Mouse (Mus musculus) kidney, adult 18-20 months (tissue): ENCODE results near the gene Fam181b.

Source experiments
- DNase-seq: peaks from one replicate; pipeline ENCODE4 v3.0.0; 2021

Gene Fam181b

GRCm38 (mm10) chr7:93079785-93080730 is at the start of gene Fam181b:
Gene Fam181b, plus strand, starts transcription at chr7:93079865.
- DNase-seq = peak; percentile 18

DNA sequence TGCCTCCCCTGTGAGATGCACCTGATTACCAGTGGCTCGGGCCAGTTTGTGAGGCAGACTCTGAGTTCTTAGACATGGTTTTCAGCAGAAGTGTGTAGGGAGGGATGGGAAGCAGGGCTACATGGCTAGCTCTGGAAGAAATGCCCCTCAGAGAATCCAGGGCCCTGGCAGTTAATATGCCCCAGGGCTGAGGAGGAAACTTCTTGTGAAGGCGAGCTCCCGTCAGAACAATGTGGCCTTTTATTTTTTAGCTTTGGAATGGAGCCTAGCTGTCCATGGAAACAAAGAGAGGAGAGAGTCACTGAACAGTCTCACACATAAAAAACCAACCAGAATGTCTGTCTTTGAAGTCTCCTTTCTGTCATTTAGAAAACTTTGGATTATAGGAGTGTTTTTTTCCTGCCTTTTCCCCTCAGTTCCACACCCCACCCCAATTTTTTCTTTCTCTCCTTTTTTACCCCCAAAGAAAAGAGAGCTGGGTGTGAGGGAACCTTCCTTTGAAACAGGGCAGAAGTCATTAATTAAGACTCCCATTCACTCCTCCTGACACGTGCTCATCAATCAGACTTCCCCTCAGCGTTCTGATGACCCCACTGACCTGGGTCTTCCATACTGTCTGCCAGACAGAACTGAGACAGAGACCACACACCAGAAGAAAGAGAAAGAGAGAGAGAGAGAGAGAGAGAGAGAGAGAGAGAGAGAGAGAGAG is 41.7 kb upstream of the Fam181b start:
- DNase-seq = no peak

- no peak for DNase-seq
Measured at GRCm38 (mm10) chr7:93038472-93038828, 41.2 kb upstream of the Fam181b start.

GRCm38 (mm10) chr7:93039542-93039941 is 40.1 kb upstream of the Fam181b start:
- DNase-seq = no peak

DNA sequence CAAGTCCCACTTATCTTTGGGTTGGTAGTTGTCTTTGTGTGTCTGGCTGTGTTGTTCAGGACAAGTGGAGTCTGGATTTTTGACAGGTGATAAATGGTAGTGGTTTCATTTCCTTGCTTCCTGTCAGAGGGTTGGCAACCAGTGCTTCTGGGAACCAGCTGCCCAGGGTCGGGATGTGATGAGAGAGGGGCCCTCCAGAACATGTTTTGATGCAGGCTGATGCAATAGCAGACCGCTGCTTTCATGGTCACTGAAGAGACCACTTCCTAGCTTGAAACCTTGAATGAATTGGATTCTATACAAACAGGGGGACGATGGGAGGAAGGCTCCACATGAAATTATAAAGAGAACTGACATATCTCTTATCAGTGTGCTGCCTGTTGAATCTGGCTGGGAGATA is 35.3 kb upstream of the Fam181b start:
- DNase-seq = no peak

GRCm38 (mm10) chr7:93044788-93045187 is 34.9 kb upstream of the Fam181b start:
- DNase-seq = no peak

DNA sequence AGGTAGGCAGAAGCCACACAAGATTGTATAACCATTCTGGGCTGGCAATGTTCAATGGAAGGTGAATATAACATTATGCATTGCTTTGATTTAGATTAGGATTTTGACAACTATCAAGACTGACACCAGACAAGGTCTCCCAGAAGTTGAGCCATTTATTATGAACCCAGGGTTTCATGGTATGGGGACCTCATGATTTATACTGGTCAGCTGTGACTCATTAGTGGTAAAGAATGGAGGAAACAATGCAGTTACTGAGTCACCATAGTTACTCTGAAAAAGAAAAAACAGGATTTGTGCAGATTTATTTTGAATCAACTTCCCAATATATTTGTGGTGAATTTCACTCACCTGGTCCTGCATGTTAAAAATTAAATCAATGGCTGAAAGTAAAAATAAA is 18.8 kb upstream of the Fam181b start:
- no peak for DNase-seq

- no peak for DNase-seq
Measured at GRCm38 (mm10) chr7:93061747-93062146, 17.9 kb upstream of the Fam181b start.

DNA sequence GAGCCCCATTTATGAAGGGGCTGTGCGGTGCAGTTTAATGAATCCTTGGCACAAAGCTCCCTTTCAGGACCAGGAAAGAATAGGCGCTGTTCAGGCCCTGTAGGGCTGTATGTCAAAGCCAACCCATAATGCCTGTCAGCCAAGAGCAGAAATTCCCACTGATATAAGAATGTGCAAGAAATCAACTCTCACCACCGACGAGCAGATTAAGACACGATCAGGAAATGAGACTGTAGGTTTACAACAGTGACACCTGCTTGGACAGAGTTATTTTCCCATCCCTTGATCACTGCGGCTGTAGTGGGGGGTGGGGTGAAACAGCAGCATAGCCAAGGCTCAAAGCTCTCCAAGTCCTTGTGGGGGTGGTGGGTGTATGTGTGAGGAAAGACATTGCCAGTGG is 17.5 kb upstream of the Fam181b start:
- DNase-seq = no peak

GRCm38 (mm10) chr7:93067464-93068015 is 12.1 kb upstream of the Fam181b start:
- DNase-seq = no peak

- DNase-seq = no peak
Measured at GRCm38 (mm10) chr7:93076435-93076960, 3.2 kb upstream of the Fam181b start.

DNA sequence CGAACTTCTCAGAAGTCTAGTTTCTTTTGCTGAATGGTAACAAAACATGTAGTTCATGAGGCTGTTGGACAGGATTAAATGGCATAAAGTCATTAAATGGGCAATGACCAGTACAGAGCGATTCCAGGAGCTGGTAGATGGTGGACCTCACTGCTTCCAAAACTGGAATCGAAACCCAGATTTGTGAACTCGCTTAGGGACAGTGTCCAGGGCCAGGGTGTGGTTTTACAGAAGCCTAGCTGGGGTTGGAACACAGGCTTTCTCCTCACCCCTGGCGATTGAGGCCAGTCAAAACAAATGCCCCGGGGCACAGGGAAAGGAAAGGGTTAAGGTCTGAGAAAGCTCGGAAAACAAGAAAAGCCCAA is 263 bp upstream of the Fam181b start:
- no peak for DNase-seq

DNA sequence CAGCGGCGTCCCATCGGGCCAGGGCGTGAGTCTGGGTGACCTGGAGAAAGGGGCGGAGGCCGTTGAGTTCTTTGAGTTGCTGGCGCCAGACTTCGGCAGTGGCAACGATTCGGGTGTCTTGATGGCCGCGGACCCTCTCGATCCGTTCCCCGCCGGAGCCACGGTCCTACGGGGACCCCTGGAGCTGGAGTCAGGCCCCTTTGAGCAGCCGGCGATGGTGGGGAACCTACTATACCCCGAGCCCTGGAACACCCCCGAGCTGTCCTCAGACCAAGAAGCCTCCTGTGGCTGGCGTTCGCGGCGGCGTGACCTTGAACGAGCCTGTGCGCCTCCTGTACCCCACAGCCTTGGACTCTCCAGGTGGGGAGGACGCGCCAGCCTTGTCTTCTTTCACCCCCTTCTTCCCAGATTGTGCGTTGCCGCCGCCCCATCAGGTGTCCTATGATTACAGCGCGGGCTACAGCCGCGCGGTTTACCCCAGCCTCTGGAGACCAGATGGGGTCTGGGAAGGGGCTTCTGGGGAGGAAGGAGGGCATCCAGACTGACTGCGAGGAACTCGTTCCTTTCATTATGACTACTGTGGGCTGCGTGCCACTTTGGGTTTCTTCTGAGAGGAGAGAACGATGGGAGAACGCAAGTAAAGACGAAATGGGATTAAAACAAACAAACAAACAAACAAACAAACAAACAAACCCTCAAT is 1.2 kb downstream of the Fam181b start:
- no peak for DNase-seq

DNA sequence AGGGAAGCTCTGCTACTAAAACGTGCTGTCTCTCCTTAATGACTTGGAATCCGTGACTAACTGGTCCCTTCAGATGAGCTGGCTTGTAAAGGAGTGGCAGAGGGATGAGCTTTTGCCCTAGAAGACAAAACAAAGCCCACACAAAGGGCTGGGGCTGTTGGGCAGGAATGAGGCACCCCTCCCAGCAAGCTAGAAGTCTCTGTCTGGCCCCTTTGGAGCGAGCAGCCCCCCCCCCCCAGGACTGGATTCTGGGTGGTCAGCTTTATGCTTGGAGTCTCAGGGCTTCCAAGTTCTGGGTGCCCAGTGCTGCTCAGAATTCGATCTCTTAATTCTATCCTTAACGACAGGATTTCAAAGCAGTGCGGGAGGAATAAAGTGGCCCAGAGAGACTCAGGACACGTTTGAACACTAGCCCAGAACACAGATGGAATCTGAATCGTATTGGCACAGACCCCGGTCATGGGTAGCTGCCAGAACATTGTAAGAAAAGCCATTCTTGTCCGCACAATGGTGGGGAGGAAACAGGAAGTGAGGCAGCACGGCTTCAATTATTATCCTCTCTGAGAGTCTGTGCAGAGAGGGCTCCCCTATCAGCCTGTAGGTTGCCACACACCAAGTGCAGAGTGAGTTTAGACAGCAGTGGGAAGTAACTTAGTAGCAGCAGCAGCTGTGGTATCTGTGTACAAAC is 13.8 kb downstream of the Fam181b start:
- DNase-seq = peak; percentile 15

GRCm38 (mm10) chr7:93095511-93095910 is 15.8 kb downstream of the Fam181b start:
- DNase-seq = peak; percentile 9

- no peak for DNase-seq
Measured at GRCm38 (mm10) chr7:93104776-93105340, 25.2 kb downstream of the Fam181b start.

DNA sequence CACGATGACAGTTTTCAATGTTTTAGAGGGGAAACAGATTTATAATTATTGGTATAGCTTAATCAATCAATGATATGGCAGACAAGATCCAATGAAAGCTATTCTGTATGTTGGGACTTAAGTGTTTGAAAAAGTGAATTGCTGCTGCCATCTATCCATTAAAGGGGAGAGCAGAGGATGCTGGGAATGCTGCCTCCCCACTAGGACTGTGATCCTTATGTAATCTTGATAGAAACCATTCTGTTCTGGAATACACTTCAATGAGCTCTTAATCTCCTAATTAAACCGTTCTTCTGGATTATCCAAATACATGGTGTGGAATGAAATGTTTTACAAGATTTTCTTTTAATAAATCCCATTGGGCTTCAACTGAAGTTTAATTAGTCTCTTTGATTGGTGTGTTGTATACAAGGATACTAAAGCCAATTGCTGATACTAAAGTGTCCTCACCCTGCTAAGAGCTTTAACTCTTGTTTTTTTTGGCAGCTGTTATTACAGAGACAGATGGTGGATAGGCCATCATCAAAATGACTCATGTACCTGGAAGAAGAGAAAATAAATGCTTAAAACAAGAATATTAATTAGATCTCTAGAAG is 30.8 kb downstream of the Fam181b start:
- no peak for DNase-seq

- DNase-seq = no peak
Measured at GRCm38 (mm10) chr7:93111056-93111455, 31.4 kb downstream of the Fam181b start.

- DNase-seq = no peak
Measured at GRCm38 (mm10) chr7:93117561-93117960, 37.9 kb downstream of the Fam181b start.

DNA sequence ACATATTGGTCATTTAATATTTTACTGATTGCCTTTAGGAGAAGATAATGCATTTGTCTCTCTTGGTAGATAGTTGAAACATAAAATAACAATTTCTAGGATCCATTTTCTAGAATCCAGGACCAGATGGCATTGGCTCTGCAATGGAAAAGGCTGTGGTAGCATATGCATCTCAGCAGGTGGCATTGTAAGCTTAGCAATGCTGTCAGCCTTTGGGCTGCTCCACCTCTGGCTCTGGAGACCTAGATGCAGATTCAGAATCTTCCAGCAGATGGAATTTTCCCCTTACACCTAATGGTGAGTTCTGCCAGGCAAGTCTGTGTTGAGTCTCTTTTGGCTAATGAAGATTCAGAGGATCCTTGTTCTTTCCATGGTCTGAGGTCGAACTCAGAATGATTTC is 44.3 kb downstream of the Fam181b start:
- no peak for DNase-seq
